Comparison of ENCODE assay signal across 8 mouse cellular contexts in the genomic region with DNA sequence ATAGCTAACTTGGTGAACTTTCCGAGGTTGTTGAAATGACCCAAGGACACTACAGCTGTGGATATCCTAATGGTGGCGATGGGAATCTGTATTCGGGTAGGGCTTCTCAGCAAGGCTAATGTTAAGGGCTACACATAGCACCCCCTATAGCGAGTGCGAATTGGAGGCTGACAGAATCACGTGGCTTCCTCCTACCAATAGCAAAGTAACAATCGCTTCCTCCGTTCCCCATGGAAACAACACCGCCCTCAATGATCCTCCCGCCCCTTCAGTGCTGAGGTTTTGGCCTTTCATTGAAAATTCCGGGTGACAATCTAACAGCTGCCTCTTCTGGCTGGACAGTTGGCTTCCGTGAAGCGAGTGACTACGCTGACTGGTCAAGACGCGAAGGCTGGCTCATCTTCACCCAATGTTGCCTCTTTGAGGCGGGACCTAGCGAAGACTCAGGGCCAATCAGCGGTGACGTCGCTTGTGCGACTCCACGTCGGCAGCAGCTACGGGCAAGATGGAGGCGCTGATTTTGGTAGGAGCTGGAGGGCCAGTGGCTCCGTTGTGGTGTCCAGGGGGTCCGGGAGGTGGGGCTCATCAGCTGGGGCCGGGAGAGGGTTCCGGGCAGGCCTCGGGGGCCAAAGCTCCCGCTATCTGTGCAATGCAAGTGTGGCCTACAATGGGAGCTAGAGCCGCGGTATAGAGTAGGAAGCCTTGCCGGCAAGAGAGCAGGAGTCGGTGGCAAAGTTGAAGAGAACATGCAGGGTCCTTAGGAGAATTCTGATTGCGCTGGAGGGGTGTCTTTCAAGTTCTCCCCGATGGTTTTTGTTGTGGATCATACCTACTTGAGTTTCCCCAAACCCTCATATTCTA. TPM values are rescaled to one million over a fixed set of nuclear protein-coding genes. Genes with fewer than 3 reads are reported as not detected.
DNase-seq lines count a peak whose midpoint lies in the region; ATAC-seq lines count a peak whose summit lies in the region.

A gene (plus strand): TSS at position 296 of the 861 bp plus-strand sequence.

- peaks cover 14% of the 10 kb centered on the region for H3K4me1 ChIP-seq in intestine, embryonic 14.5 days (replicated peaks; ENCODE audit: control insufficient read depth, insufficient read depth, low read length)

- H3K4me2 ChIP-seq in intestine, embryonic 14.5 days (ENCODE audit: low read length), result peak within 1 kb of the TSS; percentile 82

- 0 out of 2 replicates have a peak within 1 kb of the TSS, but pooled peaks have one; percentile 12 for H3K27ac ChIP-seq in intestine, embryonic 14.5 days (ENCODE audit: low read depth)

- no peaks in the 10 kb centered on the region for H3K36me3 ChIP-seq in intestine, embryonic 14.5 days (ENCODE audit: control insufficient read depth, insufficient read depth, low read length)

- WGBS in intestine, embryonic 14.5 days, result under 1% methylated on average over 38 of the region's 38 CpGs

- no peaks in the 10 kb centered on the region for H3K9me3 ChIP-seq in intestine, embryonic 14.5 days (ENCODE audit: control insufficient read depth, low read length)

- intact Hi-C loops in left cerebral cortex, postnatal 14 days (cut with DNase I), result loop anchor here (2.0 to 5.0 kb wide), 2 partner anchors 32 to 35 kb away; a partner anchor contains a TSS

- peak within 1 kb of the TSS; percentile 82 for H3K9ac ChIP-seq in intestine, embryonic 14.5 days (ENCODE audit: low read length)

- peak; percentile 99 for ATAC-seq in intestine, embryonic 14.5 days (replicated peaks; ENCODE audit: low FRiP score, low TSS enrichment, low read depth)

- peak; percentile 81 for DNase-seq in adrenal gland, adult 18-20 months (ENCODE audit: low spot score in 2 of 2)
- peak; percentile 99 for DNase-seq in embryo, embryonic 11 days
- DNase-seq in gastrocnemius, postnatal 25 days, result peak; percentile 98
- DNase-seq in intestine, embryonic 14.5 days (ENCODE audit: low spot score), result peak; percentile 91
- DNase-seq in left cerebral cortex, postnatal 14 days (ENCODE audit: low spot score in 2 of 2), result peak; percentile 97 to 99
- peak; percentile 99 for DNase-seq in mesoderm, embryonic 11.5 days (ENCODE audit: low read depth, low spot score)
- DNase-seq in right cerebral cortex, postnatal 36 days (ENCODE audit: low spot score in 2 of 2), result peak; percentile 97 to 99
- peak; percentile 98 for DNase-seq in yolk sac, embryonic 10.5 days (ENCODE audit: low spot score)

- H3K27me3 ChIP-seq in intestine, embryonic 14.5 days (replicated peaks; ENCODE audit: control insufficient read depth, insufficient read depth, low read length), result no peaks in the 10 kb centered on the region

- H3K4me3 ChIP-seq in intestine, embryonic 14.5 days (ENCODE audit: low read depth, low read length), result peak within 1 kb of the TSS; percentile 87

RNA-seq across cellular contexts. Expression of the gene that starts here (rescaled TPM):
- total RNA-seq in adrenal gland, adult 18-20 months (2021), result 100 to 1,000 TPM; 138 to 150 TPM
- total RNA-seq in gastrocnemius, postnatal 25 days (2021), result 10 to 100 TPM; 31.4 to 32.3 TPM
- 266 and 283 TPM in 2 replicates for polyA plus RNA-seq in intestine, embryonic 14.5 days (2014; fragmentation: Nextera tagmentation; extraction: Ambion mirVana)
- total RNA-seq in left cerebral cortex, postnatal 14 days (2021), result 100 to 1,000 TPM; 107 to 114 TPM

Comparison
In these comparisons a context has a peak if more than half of its experiments do, and no peak if none do; other contexts are left out.
1. Peak in every context shown above with its lines: DNase-seq, ATAC-seq, H3K4me3 ChIP-seq and H3K27ac ChIP-seq.